Mouse (Mus musculus) heart, embryonic 15.5 days (tissue): ENCODE data around the gene Lama1. TPM values are rescaled to one million over a fixed set of nuclear protein-coding genes. Genes with fewer than 3 reads are reported as not detected.

Source experiments
- ATAC-seq: fragments of 200-750 bp; cut with Nextera tagmentation; replicated peaks from 2 replicates; pipeline ENCODE4 v1.8.0; 2017; ENCODE audit warnings: low read depth, moderate TSS enrichment; ENCODE audit not compliant: insufficient number of reproducible peaks, insufficient read depth, low FRiP score
- H3K27ac ChIP-seq: fragments of 300-500 bp; sonication (generic); 2 replicates; pipeline ENCODE4 v1.5.1; 2015; ENCODE audit warnings: mild to moderate bottlenecking, inconsistent platforms
- H3K27me3 ChIP-seq: fragments of 300-500 bp; sonication (generic); 2 replicates; pipeline ENCODE4 v1.6.1; 2015; ENCODE audit warnings: inconsistent platforms
- H3K36me3 ChIP-seq: fragments of 300-500 bp; sonication (generic); 2 replicates; pipeline ENCODE4 v1.6.1; 2015; ENCODE audit warnings: mild to moderate bottlenecking, inconsistent platforms
- H3K4me1 ChIP-seq: fragments of 300-500 bp; sonication (generic); replicated peaks from 2 replicates; pipeline ENCODE4 v1.6.1; 2015; ENCODE audit warnings: inconsistent platforms
- H3K4me2 ChIP-seq: fragments of 300-500 bp; sonication (generic); 2 replicates; pipeline ENCODE4 v1.6.1; 2015; ENCODE audit warnings: inconsistent platforms, mild to moderate bottlenecking, moderate library complexity
- H3K4me3 ChIP-seq: fragments of 300-500 bp; sonication (generic); 2 replicates; pipeline ENCODE4 v1.5.1; 2015; ENCODE audit warnings: mild to moderate bottlenecking, inconsistent platforms
- H3K9ac ChIP-seq: fragments of 300-500 bp; sonication (generic); 2 replicates; pipeline ENCODE4 v1.6.1; 2015; ENCODE audit warnings: mild to moderate bottlenecking, inconsistent platforms
- H3K9me3 ChIP-seq: fragments of 300-500 bp; sonication (generic); replicated peaks from 2 replicates; pipeline ENCODE4 v1.6.1; 2016; ENCODE audit warnings: inconsistent platforms
- WGBS: fragments of 180-500 bp; shearing (Covaris S2); methylation state at CpG from one replicate; pipeline ENCODE4 v1.1.7; 2015; ENCODE audit warnings: mixed read lengths; 5-methylcytosine and 5-hydroxymethylcytosine counted together
- polyA plus RNA-seq: library from polyadenylated mRNA; unstranded; fragments of >200 nt; fragmentation: Nextera tagmentation; extraction: Ambion mirVana; gene quantifications from 2 replicates; pipeline ENCODE4 v1.2.1, GENCODE M21; 2015

Gene Lama1
- 0.29 and 0.75 TPM in 2 replicates for polyA plus RNA-seq

GRCm38 (mm10) chr17:67696694-67697386 lies at the start of gene Lama1:
Gene Lama1, plus strand, starts transcription at chr17:67697259.
- Histone ChIP-seq H3K4me2 (peak within 1 kb of the TSS; percentile 98), H3K36me3 (no peaks in the 10 kb centered on the region), H3K4me1 (peaks cover 16% of the 10 kb centered on the region), H3K9me3 (no peaks in the 10 kb centered on the region), H3K27ac (no peak within 1 kb of the TSS), H3K27me3 (peaks cover 32% of the 10 kb centered on the region), H3K4me3 (peak within 1 kb of the TSS; percentile 60), H3K9ac (peak within 1 kb of the TSS; percentile 58)
- peak; percentile 93 for ATAC-seq
- 3% methylated on average over 30 of the region's 32 CpGs for WGBS

- Histone ChIP-seq H3K4me2 (no peak overlapping the region), H3K27ac (no peak overlapping the region), H3K9me3 (no peaks in the 10 kb centered on the region), H3K27me3 (no peaks in the 10 kb centered on the region), H3K36me3 (no peaks in the 10 kb centered on the region), H3K4me1 (no peaks in the 10 kb centered on the region), H3K9ac (no peak overlapping the region), H3K4me3 (no peak overlapping the region)
- no peak for ATAC-seq
- 15% methylated on average over 4 of the region's 4 CpGs for WGBS
Observed at GRCm38 (mm10) chr17:67651506-67651905, 45.6 kb upstream of the Lama1 start.

GRCm38 (mm10) chr17:67664299-67664698 lies 32.8 kb upstream of the Lama1 start:
- Histone ChIP-seq H3K4me1 (no peaks in the 10 kb centered on the region), H3K36me3 (no peaks in the 10 kb centered on the region), H3K9ac (no peak overlapping the region), H3K4me2 (no peak overlapping the region), H3K4me3 (no peak overlapping the region), H3K27me3 (no peaks in the 10 kb centered on the region), H3K27ac (no peak overlapping the region), H3K9me3 (no peaks in the 10 kb centered on the region)
- ATAC-seq, result no peak
- WGBS, result 69% methylated on average over 3 of the region's 3 CpGs

GRCm38 (mm10) chr17:67666981-67667380 lies 30.1 kb upstream of the Lama1 start:
- H3K4me1 ChIP-seq, result no peaks in the 10 kb centered on the region
- no peaks in the 10 kb centered on the region for H3K27me3 ChIP-seq
- no peaks in the 10 kb centered on the region for H3K9me3 ChIP-seq
- H3K27ac ChIP-seq, result no peak overlapping the region
- no peak overlapping the region for H3K4me3 ChIP-seq
- H3K9ac ChIP-seq, result no peak overlapping the region
- no peaks in the 10 kb centered on the region for H3K36me3 ChIP-seq
- no peak overlapping the region for H3K4me2 ChIP-seq
- 41% methylated on average over 5 of the region's 5 CpGs for WGBS
- no peak; the same call in 1 of the 2 replicates for ATAC-seq

GRCm38 (mm10) chr17:67667981-67668380 lies 29.1 kb upstream of the Lama1 start:
- Histone ChIP-seq H3K4me3 (no peak overlapping the region), H3K9me3 (no peaks in the 10 kb centered on the region), H3K36me3 (no peaks in the 10 kb centered on the region), H3K27me3 (no peaks in the 10 kb centered on the region), H3K4me1 (no peaks in the 10 kb centered on the region), H3K27ac (no peak overlapping the region), H3K9ac (no peak overlapping the region), H3K4me2 (no peak overlapping the region)
- WGBS, result 14% methylated on average over 3 of the region's 3 CpGs
- no peak for ATAC-seq

GRCm38 (mm10) chr17:67678576-67678975 lies 18.5 kb upstream of the Lama1 start:
- no peaks in the 10 kb centered on the region for H3K4me1 ChIP-seq
- no peak for ATAC-seq
- 50% methylated on average over 1 of the region's 1 CpGs for WGBS
- H3K4me2 ChIP-seq, result no peak overlapping the region
- no peak overlapping the region for H3K4me3 ChIP-seq
- no peaks in the 10 kb centered on the region for H3K36me3 ChIP-seq
- H3K27ac ChIP-seq, result no peak overlapping the region
- no peaks in the 10 kb centered on the region for H3K9me3 ChIP-seq
- H3K27me3 ChIP-seq, result no peaks in the 10 kb centered on the region
- H3K9ac ChIP-seq, result no peak overlapping the region

- H3K9ac ChIP-seq, result no peak overlapping the region
- no peaks in the 10 kb centered on the region for H3K9me3 ChIP-seq
- no peak overlapping the region for H3K4me3 ChIP-seq
- ATAC-seq, result no peak
- 61% methylated on average over 6 of the region's 6 CpGs for WGBS
- H3K27me3 ChIP-seq, result no peaks in the 10 kb centered on the region
- no peak overlapping the region for H3K4me2 ChIP-seq
- no peak overlapping the region for H3K27ac ChIP-seq
- H3K36me3 ChIP-seq, result no peaks in the 10 kb centered on the region
- H3K4me1 ChIP-seq, result no peaks in the 10 kb centered on the region
Observed at GRCm38 (mm10) chr17:67681084-67681483, 16.0 kb upstream of the Lama1 start.

GRCm38 (mm10) chr17:67685022-67685743 lies 11.9 kb upstream of the Lama1 start:
- ATAC-seq, result no peak
- no peaks in the 10 kb centered on the region for H3K27me3 ChIP-seq
- H3K36me3 ChIP-seq, result no peaks in the 10 kb centered on the region
- H3K9me3 ChIP-seq, result no peaks in the 10 kb centered on the region
- no peaks in the 10 kb centered on the region for H3K4me1 ChIP-seq
- H3K9ac ChIP-seq, result no peak overlapping the region
- no peak overlapping the region for H3K27ac ChIP-seq
- H3K4me3 ChIP-seq, result no peak overlapping the region
- no peak overlapping the region for H3K4me2 ChIP-seq
- WGBS, result 37% methylated on average over 14 of the region's 14 CpGs

- Histone ChIP-seq H3K4me3 (no peak overlapping the region), H3K4me1 (no peaks in the 10 kb centered on the region), H3K27me3 (no peaks in the 10 kb centered on the region), H3K36me3 (no peaks in the 10 kb centered on the region), H3K9me3 (no peaks in the 10 kb centered on the region), H3K27ac (no peak overlapping the region), H3K4me2 (no peak overlapping the region), H3K9ac (no peak overlapping the region)
- WGBS, result 82% methylated on average over 6 of the region's 6 CpGs
- no peak for ATAC-seq
Observed at GRCm38 (mm10) chr17:67687505-67687904, 9.6 kb upstream of the Lama1 start.

- Histone ChIP-seq H3K36me3 (no peaks in the 10 kb centered on the region), H3K9me3 (no peaks in the 10 kb centered on the region), H3K4me1 (no peaks in the 10 kb centered on the region), H3K4me3 (no peak overlapping the region), H3K27ac (no peak overlapping the region), H3K9ac (no peak overlapping the region), H3K27me3 (no peaks in the 10 kb centered on the region), H3K4me2 (no peak overlapping the region)
- no peak for ATAC-seq
- 49% methylated on average over 4 of the region's 4 CpGs for WGBS
Observed at GRCm38 (mm10) chr17:67690689-67691088, 6.4 kb upstream of the Lama1 start.

- Histone ChIP-seq H3K9ac (no peak overlapping the region), H3K4me3 (no peak overlapping the region), H3K27ac (no peak overlapping the region), H3K4me2 (no peak overlapping the region), H3K9me3 (no peaks in the 10 kb centered on the region), H3K36me3 (no peaks in the 10 kb centered on the region), H3K27me3 (peaks cover 3% of the 10 kb centered on the region; the same call in 1 of the 2 replicates), H3K4me1 (peaks cover 6% of the 10 kb centered on the region)
- WGBS, result 64% methylated on average over 2 of the region's 2 CpGs
- ATAC-seq, result no peak
Observed at GRCm38 (mm10) chr17:67692651-67693050, 4.4 kb upstream of the Lama1 start.

GRCm38 (mm10) chr17:67693861-67694260 lies 3.2 kb upstream of the Lama1 start:
- peaks cover 16% of the 10 kb centered on the region for H3K4me1 ChIP-seq
- no peak overlapping the region for H3K27ac ChIP-seq
- no peaks in the 10 kb centered on the region for H3K36me3 ChIP-seq
- ATAC-seq, result no peak
- H3K9ac ChIP-seq, result no peak overlapping the region
- H3K9me3 ChIP-seq, result no peaks in the 10 kb centered on the region
- H3K4me2 ChIP-seq, result no peak overlapping the region
- peaks cover 15% of the 10 kb centered on the region; the same call in 1 of the 2 replicates for H3K27me3 ChIP-seq
- 66% methylated on average over 3 of the region's 3 CpGs for WGBS
- H3K4me3 ChIP-seq, result no peak overlapping the region
